Mouse (Mus musculus): ENCODE measurements at regions not wholly inside any gene's neighbourhood (a gene's known extent, or its start where the extent isn't known, plus 50 kb on each side); places are given as distances from the start of the nearest gene placed in this dataset.

DNA sequence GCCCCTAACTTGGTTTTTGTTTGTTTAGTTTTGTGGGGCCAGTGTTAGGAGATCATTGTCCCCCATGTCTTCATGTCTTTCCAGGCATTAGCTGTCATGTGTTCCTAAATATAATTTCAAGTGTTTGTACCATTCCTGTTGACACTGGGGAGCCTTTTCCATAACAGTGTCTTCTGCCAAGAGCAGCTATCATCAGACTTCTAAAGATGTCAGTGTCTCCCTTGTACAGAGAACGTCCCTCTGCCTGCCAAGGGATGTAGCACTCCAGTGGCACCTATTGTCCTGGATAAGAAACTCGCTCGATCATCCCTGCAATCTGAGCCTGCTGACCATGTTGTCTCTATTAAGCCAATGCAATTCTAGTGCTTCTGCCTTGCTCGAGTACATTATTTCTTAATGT is 64.6 kb upstream of the Lhfpl2 start:
- no peaks in the 10 kb centered on the region for H3K27me3 ChIP-seq (replicated peaks)
- peaks cover 12% of the 10 kb centered on the region for H3K9me3 ChIP-seq
- H3K36me3 ChIP-seq (replicated peaks; ENCODE audit: low read length), result peaks cover 12% of the 10 kb centered on the region
- TF ChIP-seq GATA1 (IDR thresholded peaks at IDR 0.05; ENCODE audit: borderline replicate concordance, low read length) (no peak), FLI1 (IDR thresholded peaks at IDR 0.05; ENCODE audit: low read length) (no peak)
- H3K4me3 ChIP-seq (replicated peaks), result no peak overlapping the region
- H3K4me1 ChIP-seq, result peaks cover 73% of the 10 kb centered on the region

DNA sequence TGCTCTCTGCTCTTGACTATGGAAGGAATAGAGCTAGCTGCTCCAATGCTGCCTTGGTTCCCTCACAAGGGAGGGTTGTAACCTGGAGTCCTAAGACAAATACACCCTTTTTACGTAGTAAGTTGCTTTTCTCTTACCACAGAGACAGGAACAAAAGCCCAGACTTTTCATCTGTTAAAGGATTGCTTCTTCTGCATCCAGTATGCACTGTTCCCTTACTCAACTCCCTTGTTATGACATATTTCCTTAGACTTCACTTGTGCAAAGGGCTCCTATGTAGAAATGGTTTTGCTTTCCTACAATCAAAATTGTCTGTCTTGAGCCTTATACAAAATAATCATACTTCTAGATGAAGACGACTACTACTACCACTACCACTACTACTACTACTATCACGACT is 62.2 kb upstream of the Lhfpl2 start:
- Histone ChIP-seq H3K4me3 (replicated peaks) (no peak overlapping the region), H3K4me1 (peaks cover 69% of the 10 kb centered on the region)
- TF ChIP-seq GATA1 (IDR thresholded peaks at IDR 0.05; ENCODE audit: borderline replicate concordance, low read length), result no peak
- no peak for TF ChIP-seq FLI1 (IDR thresholded peaks at IDR 0.05; ENCODE audit: low read length)

DNA sequence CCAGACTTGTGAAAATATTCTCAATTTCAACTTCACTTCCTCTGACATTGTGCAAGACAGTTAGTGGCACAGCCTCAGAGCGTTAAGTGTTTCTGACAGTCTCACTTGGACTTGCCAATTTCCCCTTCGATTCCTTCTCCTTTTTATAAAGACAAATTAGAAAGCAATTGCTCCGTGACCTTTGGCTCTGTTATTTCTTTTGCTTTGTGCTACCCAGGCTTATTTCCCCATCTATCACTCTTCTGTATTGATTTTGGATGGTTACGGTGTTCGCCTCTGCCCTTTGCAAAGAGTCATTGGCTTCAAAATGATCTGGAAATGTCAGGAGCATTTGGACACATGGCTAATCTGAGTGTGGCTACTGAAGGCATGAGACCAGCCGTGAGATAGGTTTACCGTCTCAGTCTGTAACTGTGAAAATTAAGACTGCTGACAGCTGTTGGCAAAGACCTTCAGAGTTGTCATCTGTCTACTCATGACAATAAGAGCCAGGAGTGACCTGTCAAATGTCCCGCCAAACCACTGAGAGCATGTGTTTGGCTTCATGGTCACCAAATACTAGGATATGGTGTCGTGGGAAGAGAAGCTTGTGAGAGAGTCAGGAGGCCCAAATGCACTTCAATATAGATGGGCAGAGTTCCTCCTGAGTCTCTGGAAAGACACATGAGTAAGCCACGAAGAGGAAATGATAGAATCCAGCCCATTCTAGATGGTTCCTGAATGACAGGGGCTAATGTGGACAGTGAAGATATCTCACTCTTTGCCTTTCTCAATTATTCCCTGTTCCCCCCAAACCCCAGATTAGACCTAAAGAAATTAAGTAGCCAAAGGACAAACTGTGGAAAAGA is 60.8 kb upstream of the Lhfpl2 start:
- Histone ChIP-seq H3K9me3 (peaks cover 8% of the 10 kb centered on the region), H3K27me3 (replicated peaks) (peaks cover 2% of the 10 kb centered on the region), H3K4me3 (replicated peaks) (no peak overlapping the region), H3K36me3 (replicated peaks; ENCODE audit: low read length) (peaks cover 4% of the 10 kb centered on the region), H3K4me1 (peaks cover 66% of the 10 kb centered on the region)
- TF ChIP-seq GATA1 (IDR thresholded peaks at IDR 0.05; ENCODE audit: borderline replicate concordance, low read length) (no peak), FLI1 (IDR thresholded peaks at IDR 0.05; ENCODE audit: low read length) (no peak)

More for the DNA sequence above, 62.2 kb upstream of the Lhfpl2 start:
- peaks cover 12% of the 10 kb centered on the region for H3K9me3 ChIP-seq
- peaks cover 2% of the 10 kb centered on the region for H3K27me3 ChIP-seq (replicated peaks)
- H3K36me3 ChIP-seq (replicated peaks; ENCODE audit: low read length), result peaks cover 12% of the 10 kb centered on the region

GRCm38 (mm10) chr13:93997981-93998380 is 59.6 kb upstream of the Lhfpl2 start:
- no peaks in the 10 kb centered on the region for H3K36me3 ChIP-seq (replicated peaks; ENCODE audit: low read length)
- peaks cover 2% of the 10 kb centered on the region for H3K27me3 ChIP-seq (replicated peaks)
- no peaks in the 10 kb centered on the region for H3K9me3 ChIP-seq
- peaks cover 56% of the 10 kb centered on the region for H3K4me1 ChIP-seq
- H3K4me3 ChIP-seq (replicated peaks), result no peak overlapping the region
- TF ChIP-seq FLI1 (IDR thresholded peaks at IDR 0.05; ENCODE audit: low read length) (no peak), GATA1 (IDR thresholded peaks at IDR 0.05; ENCODE audit: borderline replicate concordance, low read length) (no peak)

GRCm38 (mm10) chr13:93998406-93998805 is 59.2 kb upstream of the Lhfpl2 start:
- Histone ChIP-seq H3K27me3 (replicated peaks) (peaks cover 2% of the 10 kb centered on the region), H3K4me3 (replicated peaks) (no peak overlapping the region), H3K9me3 (no peaks in the 10 kb centered on the region), H3K36me3 (replicated peaks; ENCODE audit: low read length) (no peaks in the 10 kb centered on the region), H3K4me1 (peaks cover 51% of the 10 kb centered on the region)
- TF ChIP-seq FLI1 (IDR thresholded peaks at IDR 0.05; ENCODE audit: low read length) (no peak), GATA1 (IDR thresholded peaks at IDR 0.05; ENCODE audit: borderline replicate concordance, low read length) (no peak)

DNA sequence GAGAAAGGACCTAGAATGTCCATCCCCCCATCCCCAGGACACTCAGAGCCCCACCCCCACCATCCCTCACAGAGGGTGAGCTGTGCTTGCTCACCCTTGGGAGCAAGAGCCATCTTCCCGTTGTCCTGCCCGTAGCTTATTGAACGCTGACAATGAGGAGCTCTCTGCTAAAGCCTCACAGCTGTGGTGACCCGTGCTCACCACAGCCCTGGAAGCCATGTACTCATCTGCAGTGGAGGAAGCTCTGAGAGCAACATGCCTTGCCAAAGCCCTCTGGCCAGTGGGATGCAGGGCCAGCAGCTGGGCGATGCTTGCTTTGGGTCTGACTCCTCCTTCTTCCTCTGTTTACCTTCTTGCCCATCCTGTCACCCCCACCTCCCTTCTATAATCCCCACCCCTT is 53.8 kb upstream of the Lhfpl2 start:
- TF ChIP-seq GATA1 (IDR thresholded peaks at IDR 0.05; ENCODE audit: borderline replicate concordance, low read length), result no peak
- no peak for TF ChIP-seq FLI1 (IDR thresholded peaks at IDR 0.05; ENCODE audit: low read length)
- Histone ChIP-seq H3K36me3 (replicated peaks; ENCODE audit: low read length) (no peaks in the 10 kb centered on the region), H3K4me1 (peaks cover 36% of the 10 kb centered on the region), H3K4me3 (replicated peaks) (no peak overlapping the region), H3K9me3 (no peaks in the 10 kb centered on the region), H3K27me3 (replicated peaks) (peaks cover 15% of the 10 kb centered on the region)

DNA sequence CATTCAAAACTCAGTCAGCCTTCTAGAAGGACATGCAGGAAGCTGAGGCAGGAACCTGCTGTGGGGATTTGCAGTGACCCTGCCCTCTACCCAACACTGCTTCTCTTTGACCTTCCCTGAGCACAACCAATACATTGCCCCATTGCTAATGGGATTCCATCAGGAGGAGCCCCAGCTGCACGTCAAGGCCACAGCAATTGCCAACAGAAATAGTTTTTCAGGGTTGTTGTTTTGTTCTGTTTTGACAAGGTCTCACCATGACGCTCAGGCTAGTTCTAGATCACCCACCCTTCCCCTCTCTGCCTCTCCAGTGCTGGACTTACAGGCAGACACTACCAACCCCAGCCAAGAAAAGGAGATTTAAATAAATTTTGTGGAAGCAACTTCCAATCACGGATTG is 53.2 kb upstream of the Lhfpl2 start:
- Histone ChIP-seq H3K4me1 (peaks cover 31% of the 10 kb centered on the region), H3K9me3 (no peaks in the 10 kb centered on the region), H3K36me3 (replicated peaks; ENCODE audit: low read length) (no peaks in the 10 kb centered on the region), H3K27me3 (replicated peaks) (peaks cover 15% of the 10 kb centered on the region), H3K4me3 (replicated peaks) (no peak overlapping the region)
- TF ChIP-seq FLI1 (IDR thresholded peaks at IDR 0.05; ENCODE audit: low read length) (no peak), GATA1 (IDR thresholded peaks at IDR 0.05; ENCODE audit: borderline replicate concordance, low read length) (no peak)

DNA sequence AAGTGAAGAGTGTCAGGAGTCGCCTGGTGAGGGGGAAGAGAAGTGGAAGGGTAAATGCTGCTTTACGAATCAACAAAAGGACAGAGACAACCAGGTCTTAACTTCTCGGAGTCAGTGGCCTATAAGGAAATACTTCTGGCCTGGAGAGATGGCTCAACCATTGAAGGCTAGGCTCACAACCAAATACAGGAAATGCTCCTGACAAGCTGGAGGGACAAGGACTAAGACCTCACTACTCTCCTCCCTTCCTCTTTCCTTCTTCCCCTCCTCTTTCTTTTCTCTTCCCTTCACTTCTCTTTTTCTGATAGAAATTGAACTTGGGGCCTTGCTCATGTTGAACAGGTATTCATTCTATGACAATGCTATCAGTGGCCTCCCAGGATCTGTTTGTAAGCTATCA is 51.7 kb upstream of the Lhfpl2 start:
- Histone ChIP-seq H3K27me3 (replicated peaks) (peaks cover 21% of the 10 kb centered on the region), H3K36me3 (replicated peaks; ENCODE audit: low read length) (no peaks in the 10 kb centered on the region), H3K9me3 (no peaks in the 10 kb centered on the region), H3K4me3 (replicated peaks) (no peak overlapping the region), H3K4me1 (peaks cover 16% of the 10 kb centered on the region)
- TF ChIP-seq GATA1 (IDR thresholded peaks at IDR 0.05; ENCODE audit: borderline replicate concordance, low read length) (no peak), FLI1 (IDR thresholded peaks at IDR 0.05; ENCODE audit: low read length) (no peak)

Data from megakaryocyte, embryonic 14.5 days (primary cell).